Mouse (Mus musculus): ENCODE results near the gene Pgp.

GRCm38 (mm10) chr17:24424489-24424888 lies 45.7 kb upstream of the Pgp start:
- TF ChIP-seq CTCF (IDR thresholded peaks at IDR 0.05; ENCODE audit: extremely low read depth, insufficient read depth, insufficient read length, insufficient replicate concordance) (no peak), POLR2A (IDR thresholded peaks at IDR 0.05; ENCODE audit: low read depth, low read length) (no peak)
